17 mouse cellular contexts compared by ENCODE assay signal in genomic region chr2:20642818-20643217, GRCm38 (mm10).
DNase-seq lines count a peak whose midpoint lies in the region; ATAC-seq and TF ChIP-seq lines count a peak whose summit lies in the region.
"Had no signal": no experiment of that assay in that cellular context is flagged by ENCODE, and none has a peak within 500 bp of the region (broad histone marks: within the 10 kb centered on the region; RNA-seq: fewer than 3 reads in every experiment).

No protein-coding gene starts in this region.

- in situ Hi-C loops in Patski (cut with MboI; ENCODE audit: low pct_unique_long_range_greater_than_20kb), result no loop called here

- no peak overlapping the region for H3K27ac ChIP-seq in liver, postnatal 0 days (ENCODE audit: low read depth)
- no peak overlapping the region for H3K27ac ChIP-seq in liver, embryonic 12.5 days
- H3K27ac ChIP-seq in embryonic facial prominence, embryonic 15.5 days (replicated peaks), result no peak overlapping the region
- no peak overlapping the region for H3K27ac ChIP-seq in limb, embryonic 14.5 days (replicated peaks; ENCODE audit: low read depth, low read length)
- no peak overlapping the region for H3K27ac ChIP-seq in heart, embryonic 12.5 days (ENCODE audit: poor library complexity, severe bottlenecking)
- H3K27ac ChIP-seq: forebrain, embryonic 10.5 days; hindbrain, embryonic 12.5 days; kidney, postnatal 0 days; midbrain, embryonic 15.5 days; neural tube, embryonic 12.5 days had no signal

- no peak overlapping the region for H3K4me3 ChIP-seq in liver, postnatal 0 days (ENCODE audit: low read depth, low read length)
- no peak overlapping the region for H3K4me3 ChIP-seq in liver, embryonic 12.5 days
- H3K4me3 ChIP-seq in embryonic facial prominence, embryonic 15.5 days (replicated peaks), result no peak overlapping the region
- H3K4me3 ChIP-seq in limb, embryonic 14.5 days (replicated peaks; ENCODE audit: low read length), result no peak overlapping the region
- H3K4me3 ChIP-seq in heart, embryonic 12.5 days, result no peak overlapping the region
- H3K4me3 ChIP-seq: forebrain, embryonic 10.5 days; hindbrain, embryonic 12.5 days; midbrain, embryonic 15.5 days; neural tube, embryonic 12.5 days had no signal

- no peak for TF ChIP-seq POLR2A in limb, embryonic 14.5 days (IDR thresholded peaks at IDR 0.05; ENCODE audit: borderline replicate concordance, extremely low read depth, insufficient read depth, insufficient read length)

- CTCF ChIA-PET in Patski (lab: Charles Lee), result interaction anchor here (0.6 to 1.3 kb wide), 2 partner anchors 12 to 94 kb away, joined by 3 read pairs; no protein-coding TSS in a partner anchor

- intact Hi-C loops in left cerebral cortex, postnatal 36 days (cut with DNase I), result no loop called here

- no peaks in the 10 kb centered on the region for H3K9me3 ChIP-seq in liver, postnatal 0 days (ENCODE audit: low read length)
- no peaks in the 10 kb centered on the region for H3K9me3 ChIP-seq in liver, embryonic 12.5 days (replicated peaks)
- H3K9me3 ChIP-seq in embryonic facial prominence, embryonic 15.5 days (replicated peaks), result no peaks in the 10 kb centered on the region
- no peaks in the 10 kb centered on the region for H3K9me3 ChIP-seq in limb, embryonic 14.5 days (ENCODE audit: control insufficient read depth, low read length)
- no peaks in the 10 kb centered on the region for H3K9me3 ChIP-seq in heart, embryonic 12.5 days (replicated peaks)
- H3K9me3 ChIP-seq: forebrain, embryonic 10.5 days; hindbrain, embryonic 12.5 days; midbrain, embryonic 15.5 days; neural tube, embryonic 12.5 days had no signal

- TF ChIP-seq EP300 in liver, postnatal 0 days (IDR thresholded peaks at IDR 0.05; ENCODE audit: low read depth), result no peak

- no peak overlapping the region for H3K9ac ChIP-seq in liver, postnatal 0 days (replicated peaks)
- H3K9ac ChIP-seq in liver, embryonic 12.5 days, result no peak overlapping the region
- no peak overlapping the region for H3K9ac ChIP-seq in embryonic facial prominence, embryonic 15.5 days
- no peak overlapping the region for H3K9ac ChIP-seq in limb, embryonic 14.5 days (ENCODE audit: low read depth, low read length, severe bottlenecking)
- no peak overlapping the region for H3K9ac ChIP-seq in heart, embryonic 12.5 days
- H3K9ac ChIP-seq: hindbrain, embryonic 12.5 days; midbrain, embryonic 15.5 days; neural tube, embryonic 12.5 days had no signal

- H3K36me3 ChIP-seq in liver, postnatal 0 days (replicated peaks; ENCODE audit: insufficient read depth, low read length), result no peaks in the 10 kb centered on the region
- no peaks in the 10 kb centered on the region for H3K36me3 ChIP-seq in liver, embryonic 12.5 days
- no peaks in the 10 kb centered on the region for H3K36me3 ChIP-seq in embryonic facial prominence, embryonic 15.5 days
- no peaks in the 10 kb centered on the region for H3K36me3 ChIP-seq in limb, embryonic 14.5 days (ENCODE audit: control insufficient read depth, insufficient read depth, low read length)
- no peaks in the 10 kb centered on the region for H3K36me3 ChIP-seq in heart, embryonic 12.5 days
- H3K36me3 ChIP-seq: forebrain, embryonic 10.5 days; hindbrain, embryonic 12.5 days; midbrain, embryonic 15.5 days; neural tube, embryonic 12.5 days had no signal

- peak; percentile 49 for ATAC-seq in liver, postnatal 0 days
- ATAC-seq in liver, embryonic 12.5 days, result no peak
- ATAC-seq in Patski, result peak; percentile 26
- ATAC-seq in embryonic facial prominence, embryonic 15.5 days (ENCODE audit: insufficient number of reproducible peaks, low FRiP score, low TSS enrichment, low read depth), result peak; percentile 65
- peak; percentile 79 for ATAC-seq in limb, embryonic 14.5 days (ENCODE audit: low FRiP score, low read depth)
- no peak for ATAC-seq in heart, embryonic 12.5 days (ENCODE audit: insufficient number of reproducible peaks, low FRiP score)
- ATAC-seq: CD4-positive, CD25-positive, alpha-beta regulatory T cell, adult 4 months; intestine, embryonic 16.5 days; midbrain, embryonic 15.5 days had no signal

- no peak for DNase-seq in liver, postnatal 0 days
- no peak for DNase-seq in Patski (ENCODE audit: low read depth, low spot score)
- DNase-seq in limb, embryonic 14.5 days (ENCODE audit: low spot score), result peak; percentile 27
- DNase-seq in left cerebral cortex, postnatal 36 days (ENCODE audit: low spot score in 2 of 2), result no peak
- DNase-seq: cerebellum, adult 9-10 months; heart, adult 18-20 months; right cerebral cortex, postnatal 4 days had no signal

- H3K4me2 ChIP-seq in liver, postnatal 0 days (ENCODE audit: low read depth, low read length), result no peak overlapping the region
- H3K4me2 ChIP-seq in liver, embryonic 12.5 days, result no peak overlapping the region
- no peak overlapping the region for H3K4me2 ChIP-seq in embryonic facial prominence, embryonic 15.5 days (replicated peaks)
- no peak overlapping the region for H3K4me2 ChIP-seq in limb, embryonic 14.5 days (replicated peaks; ENCODE audit: low read depth, low read length, severe bottlenecking)
- no peak overlapping the region for H3K4me2 ChIP-seq in heart, embryonic 12.5 days
- H3K4me2 ChIP-seq: hindbrain, embryonic 12.5 days; midbrain, embryonic 15.5 days; neural tube, embryonic 12.5 days had no signal

- 69% methylated on average over 9 of the region's 9 CpGs for WGBS in liver, postnatal 0 days (ENCODE audit: insufficient replicate concordance)
- 65% methylated on average over 9 of the region's 9 CpGs for WGBS in liver, embryonic 12.5 days (ENCODE audit: insufficient replicate concordance)
- WGBS in embryonic facial prominence, embryonic 15.5 days, result 59% methylated on average over 9 of the region's 9 CpGs
- WGBS in limb, embryonic 14.5 days, result 69% methylated on average over 9 of the region's 9 CpGs
- WGBS in heart, embryonic 12.5 days, result 50% methylated on average over 9 of the region's 9 CpGs

- no peaks in the 10 kb centered on the region for H3K27me3 ChIP-seq in liver, postnatal 0 days (ENCODE audit: insufficient read depth, low read length)
- no peaks in the 10 kb centered on the region for H3K27me3 ChIP-seq in liver, embryonic 12.5 days (replicated peaks)
- no peaks in the 10 kb centered on the region for H3K27me3 ChIP-seq in Patski
- H3K27me3 ChIP-seq in embryonic facial prominence, embryonic 15.5 days, result no peaks in the 10 kb centered on the region
- H3K27me3 ChIP-seq in limb, embryonic 14.5 days (ENCODE audit: control insufficient read depth, insufficient read depth, low read length), result no peaks in the 10 kb centered on the region
- no peaks in the 10 kb centered on the region for H3K27me3 ChIP-seq in heart, embryonic 12.5 days (replicated peaks)
- H3K27me3 ChIP-seq: hindbrain, embryonic 12.5 days; midbrain, embryonic 15.5 days; neural tube, embryonic 12.5 days had no signal

- no peak for TF ChIP-seq CTCF in liver, postnatal 0 days (IDR thresholded peaks at IDR 0.05; ENCODE audit: low read depth)
- no peak for TF ChIP-seq CTCF in Patski (IDR thresholded peaks at IDR 0.05)

- POLR2A ChIA-PET in Patski (lab: Charles Lee), result no interaction called here

- no peaks in the 10 kb centered on the region for H3K4me1 ChIP-seq in liver, postnatal 0 days (ENCODE audit: insufficient read depth)
- no peaks in the 10 kb centered on the region for H3K4me1 ChIP-seq in liver, embryonic 12.5 days
- H3K4me1 ChIP-seq in embryonic facial prominence, embryonic 15.5 days, result peaks cover 25% of the 10 kb centered on the region
- H3K4me1 ChIP-seq in limb, embryonic 14.5 days (ENCODE audit: control insufficient read depth, insufficient read depth, low read length), result peaks cover 5% of the 10 kb centered on the region; the same call in 1 of the 2 replicates
- H3K4me1 ChIP-seq in heart, embryonic 12.5 days (replicated peaks), result 0 out of 2 replicates have a peak, but pooled peaks cover 4% of the 10 kb centered on the region
- H3K4me1 ChIP-seq: hindbrain, embryonic 12.5 days; midbrain, embryonic 15.5 days; neural tube, embryonic 12.5 days had no signal

Comparison
In these comparisons a context has a peak if more than half of its experiments do, and no peak if none do; other contexts are left out.
1. ATAC-seq: peak in liver, postnatal 0 days (single experiment), Patski (single experiment), embryonic facial prominence, embryonic 15.5 days (single experiment) and limb, embryonic 14.5 days (single experiment); none in liver, embryonic 12.5 days (single experiment) and heart, embryonic 12.5 days (single experiment).